Mouse (Mus musculus) spleen, adult 12 weeks (tissue): ENCODE results near the gene Slc6a9.

Source experiments
- DNase-seq: peaks from one replicate; pipeline ENCODE4 v3.0.0; 2022; ENCODE audit warnings: low spot score

Gene Slc6a9

GRCm38 (mm10) chr4:117834457-117834844 is at the start of gene Slc6a9:
Gene Slc6a9, plus strand, starts transcription at chr4:117834506.
- no peak for DNase-seq

DNA sequence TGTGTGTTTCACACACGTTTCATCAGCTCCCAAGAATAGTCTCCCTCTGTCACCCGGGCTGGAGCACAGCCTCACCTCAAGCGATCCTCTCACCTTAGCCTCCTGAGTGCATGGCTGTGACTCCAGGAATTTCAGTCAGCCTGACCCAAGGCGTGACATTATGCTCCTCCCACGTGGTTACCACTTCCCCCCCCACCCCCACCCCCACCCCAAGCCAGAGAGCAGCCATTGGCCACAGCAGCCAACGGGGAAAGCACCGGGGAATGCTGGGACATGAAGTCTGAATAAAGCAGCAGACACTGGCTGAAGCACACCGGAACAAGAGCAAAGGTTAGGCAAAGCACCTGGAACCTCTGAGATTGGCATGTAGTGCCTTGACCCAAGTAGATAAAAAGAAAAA is 47.3 kb upstream of the Slc6a9 start:
- no peak for DNase-seq

- no peak for DNase-seq
Observed at GRCm38 (mm10) chr4:117788308-117788707, 46.0 kb upstream of the Slc6a9 start.

- DNase-seq = no peak
Observed at GRCm38 (mm10) chr4:117799904-117800303, 34.4 kb upstream of the Slc6a9 start.

- DNase-seq = no peak
Observed at GRCm38 (mm10) chr4:117806992-117807391, 27.3 kb upstream of the Slc6a9 start.

- DNase-seq = no peak
Observed at GRCm38 (mm10) chr4:117810933-117811332, 23.4 kb upstream of the Slc6a9 start.

GRCm38 (mm10) chr4:117813591-117814192 is 20.6 kb upstream of the Slc6a9 start:
- no peak for DNase-seq

DNA sequence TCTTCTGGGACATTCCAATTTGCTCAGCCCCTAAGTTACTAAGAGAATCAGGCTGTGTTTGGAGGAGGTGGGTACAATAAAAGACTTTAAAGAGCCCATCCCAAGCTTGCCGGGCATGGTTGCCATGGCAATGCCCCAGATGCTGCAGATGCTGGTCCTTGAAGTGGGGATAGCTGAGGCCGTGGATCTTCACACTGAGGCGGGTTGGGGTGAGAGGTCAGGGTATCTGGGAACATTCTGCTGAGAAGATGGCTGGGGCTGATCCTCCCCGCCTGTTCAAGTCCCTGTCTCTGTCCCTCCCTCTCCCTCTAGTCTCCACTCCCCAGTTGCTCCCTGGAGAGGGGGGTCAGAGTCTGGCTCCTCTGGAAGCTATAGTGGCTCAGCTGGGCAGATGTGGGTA is 20.0 kb upstream of the Slc6a9 start:
- no peak for DNase-seq

- DNase-seq = no peak
Observed at GRCm38 (mm10) chr4:117816776-117817175, 17.5 kb upstream of the Slc6a9 start.

DNA sequence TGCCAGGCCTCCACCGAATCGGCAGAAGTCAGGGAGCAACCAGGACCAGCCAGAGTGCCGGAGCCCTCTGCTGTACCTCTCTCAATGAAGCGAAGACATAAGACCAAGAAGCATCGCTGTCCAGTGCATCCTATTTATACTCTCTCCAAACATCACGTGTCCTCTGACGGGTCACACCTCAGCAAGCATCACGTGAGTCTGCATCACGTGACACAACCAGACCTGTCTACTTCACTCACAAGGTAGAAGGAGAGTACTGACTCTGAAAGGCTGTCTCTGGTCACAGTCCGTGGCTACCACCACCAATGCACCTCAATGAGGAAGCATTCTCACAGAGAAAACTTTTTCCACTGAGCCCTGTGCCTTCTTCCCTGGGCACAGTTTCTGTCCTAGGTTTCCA is 16.3 kb upstream of the Slc6a9 start:
- no peak for DNase-seq

GRCm38 (mm10) chr4:117828572-117829145 is 5.6 kb upstream of the Slc6a9 start:
- DNase-seq = no peak

DNA sequence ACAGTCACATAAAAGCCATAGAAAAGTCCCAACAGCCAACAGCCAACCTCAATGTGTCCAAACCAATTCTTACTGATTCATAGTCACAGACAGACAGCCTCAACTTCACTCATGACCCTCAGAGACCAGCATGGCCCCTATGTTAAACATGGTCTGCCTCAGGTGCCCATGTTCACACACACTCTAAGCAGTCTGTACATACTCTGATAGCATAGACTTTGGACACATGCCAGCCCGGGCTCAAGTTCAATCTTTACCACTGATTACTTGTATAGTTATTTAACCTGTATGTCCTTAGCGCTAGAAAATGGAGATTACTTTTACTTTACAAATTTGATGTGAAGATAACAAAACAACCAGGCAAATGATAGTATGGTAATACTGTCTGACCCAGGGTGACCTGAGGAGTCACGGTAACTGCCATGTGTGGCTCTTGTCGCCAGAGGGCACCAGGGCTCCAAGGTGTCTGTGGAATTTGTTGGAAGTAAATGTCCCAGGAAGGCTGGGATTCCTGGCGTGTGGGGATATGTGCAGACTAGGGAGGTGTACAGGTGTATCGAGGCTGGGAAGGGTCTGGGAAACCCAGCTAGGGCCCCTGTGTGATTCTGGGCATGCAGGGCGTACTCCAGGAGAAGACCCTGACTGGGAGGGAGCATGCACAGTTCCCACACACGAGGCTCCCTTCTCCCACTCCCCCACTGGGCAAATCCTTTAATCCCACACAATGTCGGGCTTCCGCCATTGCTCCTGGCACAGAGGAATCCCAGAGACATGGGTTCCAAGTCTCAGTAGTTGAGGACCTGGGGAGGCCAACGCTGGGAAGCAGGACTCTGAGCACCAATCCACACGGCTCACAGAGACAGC is 4.8 kb upstream of the Slc6a9 start:
- DNase-seq = peak; percentile 71

DNA sequence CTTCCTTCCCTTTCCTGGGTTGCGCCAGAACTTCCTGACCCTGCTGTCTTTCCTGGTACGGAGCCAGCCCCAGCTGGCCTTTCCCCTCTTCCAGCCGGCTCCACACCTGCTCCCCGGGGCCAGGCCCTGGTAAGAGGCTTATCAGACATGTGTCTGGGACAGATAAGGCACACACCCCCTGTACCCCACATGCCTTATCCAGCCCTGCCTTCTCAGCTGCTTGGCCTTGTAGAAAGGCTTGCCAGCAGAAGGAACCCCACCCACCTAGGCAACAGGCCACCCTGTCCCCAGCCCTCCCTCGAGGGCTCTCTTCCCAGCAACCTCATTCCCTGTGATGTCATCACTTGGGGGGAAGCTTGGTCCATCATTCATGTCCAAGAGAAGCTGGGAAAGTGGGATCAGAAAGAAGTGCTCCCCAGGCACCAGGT is 4.2 kb upstream of the Slc6a9 start:
- DNase-seq = peak; percentile 76

GRCm38 (mm10) chr4:117830801-117831200 is 3.5 kb upstream of the Slc6a9 start:
- DNase-seq = no peak

- no peak for DNase-seq
Observed at GRCm38 (mm10) chr4:117831499-117831898, 2.8 kb upstream of the Slc6a9 start.

DNA sequence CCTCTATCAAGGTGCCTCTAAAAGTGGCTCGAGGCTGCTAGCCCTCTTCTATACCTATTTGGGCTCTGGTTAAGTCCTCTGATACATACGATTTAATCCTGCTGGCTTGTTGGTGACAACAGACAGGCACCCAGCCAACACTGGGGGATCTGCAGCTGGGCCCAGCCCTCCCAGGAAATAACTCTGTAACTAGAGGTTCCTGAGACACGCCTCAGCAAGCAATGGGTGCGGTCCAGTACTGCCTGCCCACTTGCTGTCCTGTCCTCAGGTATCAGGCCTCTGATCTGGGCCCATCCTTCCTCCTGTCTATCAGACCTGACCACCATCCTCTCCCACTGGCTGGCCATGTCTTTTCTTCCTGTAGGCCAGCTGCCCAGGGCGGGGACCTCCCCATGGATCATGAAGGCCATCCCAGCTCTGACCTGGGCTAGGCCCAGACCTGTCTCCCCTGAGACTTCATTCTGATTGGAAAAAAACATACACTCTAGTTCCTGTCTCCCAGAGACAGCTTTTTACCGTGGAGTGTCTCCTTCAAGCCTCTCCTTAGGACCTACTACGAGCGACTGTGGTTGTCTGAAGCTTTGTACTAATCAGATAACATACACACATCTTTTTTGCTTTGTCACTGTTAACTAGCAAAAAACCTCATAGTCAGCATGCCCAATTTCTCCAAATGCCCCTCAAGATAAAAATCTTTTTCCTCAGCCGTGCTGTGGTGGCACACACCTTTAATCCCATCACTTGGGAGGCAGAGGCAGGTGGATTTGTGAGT is 2.2 kb upstream of the Slc6a9 start:
- peak; percentile 63 for DNase-seq

DNA sequence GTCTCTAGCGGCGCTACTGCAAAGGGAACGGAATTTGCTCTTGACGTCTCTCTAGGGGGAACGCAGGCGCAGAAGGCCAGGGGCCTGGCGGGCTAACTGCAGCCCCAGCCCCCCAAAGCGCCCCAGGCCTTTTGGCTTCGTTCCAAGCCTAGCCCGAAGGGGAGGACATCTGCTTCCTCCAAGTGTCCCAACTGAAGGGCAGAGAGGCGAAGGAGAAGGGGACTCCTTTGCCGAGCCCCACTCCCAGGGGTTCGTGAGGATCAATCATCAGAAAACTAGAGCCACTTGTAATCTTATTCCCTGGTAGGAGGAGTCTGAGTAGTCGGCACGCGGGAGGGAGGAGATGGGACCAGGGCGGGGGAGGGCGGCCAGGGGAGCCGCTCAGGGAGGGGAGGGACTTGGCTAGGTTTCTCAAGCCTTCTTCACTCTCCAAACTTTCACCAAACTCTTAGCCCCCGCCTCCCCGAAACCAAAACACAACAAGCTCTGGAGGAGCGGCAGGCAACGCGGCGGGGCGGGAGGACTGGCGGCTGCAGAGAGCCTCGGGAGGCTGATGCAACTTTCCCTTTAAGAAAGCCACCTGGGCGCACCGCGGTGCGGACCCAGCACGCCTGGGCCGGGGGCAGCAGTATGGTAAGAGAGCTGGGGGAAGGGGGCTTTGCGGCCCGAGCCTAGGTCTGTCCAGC is 682 bp downstream of the Slc6a9 start:
- DNase-seq = peak; percentile 65

DNA sequence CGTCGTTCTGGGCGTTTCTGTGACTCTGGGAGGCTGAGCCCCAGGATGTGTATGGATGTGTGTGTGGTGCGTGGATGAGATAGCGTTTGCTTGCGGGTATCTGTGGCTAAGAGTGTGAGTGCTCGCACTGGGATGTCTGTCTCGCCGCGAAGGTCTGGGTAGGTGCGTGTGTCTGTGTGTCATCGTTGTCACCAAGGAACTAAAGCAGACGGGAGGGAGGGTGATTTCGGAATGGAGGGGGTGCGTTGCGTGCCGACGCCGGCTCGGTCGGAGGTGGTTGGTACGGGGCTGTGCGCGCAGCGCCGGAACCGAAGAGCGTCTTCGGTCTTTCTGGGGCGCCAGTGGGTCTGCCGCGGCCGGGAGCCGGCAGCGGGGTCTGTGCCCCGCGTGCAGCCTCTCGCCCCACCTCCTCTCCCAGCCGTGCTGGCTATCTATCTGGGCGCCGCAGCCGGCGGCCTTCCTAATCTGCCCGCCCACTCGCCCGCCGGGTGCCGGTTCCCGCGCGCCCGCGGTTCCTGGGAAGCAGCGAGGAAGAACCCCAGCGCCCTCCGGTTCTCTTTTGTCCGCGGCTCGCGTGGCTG is 1.3 kb downstream of the Slc6a9 start:
- DNase-seq = peak; percentile 75

- DNase-seq = peak; percentile 89
Observed at GRCm38 (mm10) chr4:117836204-117836767, 2.0 kb downstream of the Slc6a9 start.

GRCm38 (mm10) chr4:117837271-117837670 is 3.0 kb downstream of the Slc6a9 start:
- no peak for DNase-seq

DNA sequence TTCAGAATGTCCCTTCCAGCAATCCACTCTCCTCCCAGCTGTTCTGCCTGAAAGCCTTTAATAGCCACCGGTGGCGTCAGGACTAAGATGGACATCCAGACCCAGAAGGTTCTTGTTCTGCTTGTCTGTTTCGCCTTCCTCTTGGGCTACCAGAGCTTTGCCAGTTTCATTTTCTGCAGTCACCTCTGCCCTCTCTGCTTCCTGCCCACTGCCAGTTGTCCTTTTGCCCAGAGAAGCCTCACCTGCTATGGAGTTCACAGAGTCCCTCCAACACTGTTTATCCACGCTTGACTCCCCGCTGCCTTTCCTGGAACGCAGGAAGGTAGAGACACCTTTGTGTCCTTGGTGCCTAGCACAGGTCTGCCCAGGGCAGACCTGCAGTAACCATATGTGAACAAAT is 5.1 kb downstream of the Slc6a9 start:
- no peak for DNase-seq
